Mouse (Mus musculus) embryonic stem cell, embryonic (primary cell): ENCODE data around the gene Krtdap.

Experiments
- CTCF ChIA-PET, 4 experiments: fragments of 300-600 bp in 2 of 4; fragments of 350-600 bp in 2 of 4; sonication (Branson Sonifier 250); formaldehyde crosslinking; loops; one replicate each; lab custom pipeline; 2022; ENCODE audit warnings: inconsistent platforms in 2 of 4; lab: Charles Lee
- POLR2A ChIA-PET, 4 experiments: fragments of 300-600 bp in 2 of 4; fragments of 350-600 bp in 2 of 4; sonication (Branson Sonifier 250); formaldehyde crosslinking; loops; one replicate each; lab custom pipeline; 2022; ENCODE audit warnings: antibody characterized with exemption in 4 of 4, inconsistent platforms in 1 of 4; lab: Charles Lee

The Krtdap gene

GRCm38 (mm10) chr7:30776104-30776503 lies 11.6 kb upstream of the Krtdap start:
- CTCF ChIA-PET, result interaction anchor here in 3 of 4 experiments (0.8 to 2.9 kb wide), 9 partner anchors 7 to 198 kb away, joined by 3 to 13 read pairs (median 6); partner anchors contain the start of genes Fam187b (in 1 of the 3) and Lsr (in 1 of the 3)
- POLR2A ChIA-PET, result interaction anchor here in 1 of 4 experiments (0.7 to 2.3 kb wide), 4 partner anchors 10 to 433 kb away, joined by 3 to 10 read pairs (median 4); partner anchors contain the start of gene Krtdap

- POLR2A ChIA-PET, result interaction anchor here in 3 of 4 experiments (0.5 to 2.3 kb wide), 11 partner anchors 10 to 812 kb away, joined by 3 to 10 read pairs (median 3); partner anchors contain the start of genes Haus5 (in 1 of the 3) and Krtdap (in 1 of the 3)
- CTCF ChIA-PET, result interaction anchor here (0.5 to 2.9 kb wide), 39 partner anchors 8 to 321 kb away, joined by 3 to 13 read pairs (median 4); partner anchors contain the start of genes Fam187b (in 1 of the 4), Gapdhs (in 1 of the 4), Krtdap (in 1 of the 4) and Lsr (in 1 of the 4)
Observed at GRCm38 (mm10) chr7:30777081-30777579, 10.6 kb upstream of the Krtdap start.

DNA sequence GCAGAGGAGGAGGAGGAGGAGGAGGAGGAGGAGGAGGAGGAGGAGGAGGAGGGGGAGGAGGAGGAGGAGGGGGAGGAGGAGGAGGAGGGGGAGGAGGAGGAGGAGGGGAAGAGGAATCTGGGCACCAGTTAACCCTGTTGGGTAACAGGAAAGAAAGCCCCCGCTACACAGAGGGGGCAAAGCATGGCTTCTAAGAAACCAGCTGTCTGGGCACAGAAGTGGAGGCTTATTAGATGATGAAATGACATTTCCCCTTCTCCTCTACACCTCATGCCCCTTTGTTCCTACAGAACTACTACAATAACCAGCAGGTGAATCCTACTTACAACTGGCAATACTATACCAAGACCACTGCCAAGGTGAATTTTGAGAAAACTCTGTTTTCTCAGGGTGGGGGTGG lies 9.8 kb upstream of the Krtdap start:
- POLR2A ChIA-PET, result interaction anchor here in 2 of 4 experiments (0.6 to 2.3 kb wide), 6 partner anchors 9 to 81 kb away, joined by 3 to 10 read pairs (median 3); partner anchors contain the start of gene Krtdap (in 1 of the 2)
- CTCF ChIA-PET, result interaction anchor here (0.6 to 2.9 kb wide), 25 partner anchors 8 to 287 kb away, joined by 3 to 13 read pairs (median 4); partner anchors contain the start of genes Fam187b (in 1 of the 4), Ffar3 (in 1 of the 4), Gapdhs (in 1 of the 4) and Krtdap (in 1 of the 4)

GRCm38 (mm10) chr7:30781792-30782191 lies 5.9 kb upstream of the Krtdap start:
- ChIA-PET CTCF (interaction anchor here (0.6 to 1.2 kb wide), 17 partner anchors 8 to 389 kb away, joined by 3 to 10 read pairs (median 3); no protein-coding TSS in a partner anchor), POLR2A (interaction anchor here in 1 of 4 experiments (0.6 to 0.8 kb wide), 2 partner anchors 11 to 240 kb away, joined by 3 read pairs; no protein-coding TSS in a partner anchor)

DNA sequence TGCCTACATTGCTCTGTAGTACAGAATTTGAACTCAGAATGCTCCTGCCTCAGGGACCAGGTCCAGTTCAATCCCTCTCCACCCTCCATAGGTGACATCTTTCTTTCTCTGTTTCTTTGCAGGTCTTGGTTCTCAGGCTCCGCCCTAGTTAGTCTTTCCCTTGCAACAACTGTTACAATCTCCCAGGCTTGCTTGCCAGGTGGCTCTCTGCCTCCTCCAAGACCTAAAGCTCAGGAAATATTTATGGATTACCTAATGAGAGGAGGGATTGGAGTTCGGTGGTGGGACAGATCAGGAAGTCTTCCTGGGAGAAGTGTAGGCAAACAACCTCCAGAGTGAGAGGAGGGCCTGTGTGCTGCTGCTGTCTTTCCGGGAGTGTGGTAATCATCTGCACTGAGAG lies 5.0 kb upstream of the Krtdap start:
- ChIA-PET CTCF (interaction anchor here (0.6 to 1.0 kb wide), 15 partner anchors 45 to 388 kb away, joined by 3 to 10 read pairs (median 3); no protein-coding TSS in a partner anchor), POLR2A (interaction anchor here in 1 of 4 experiments (0.8 kb wide), 1 partner anchor 12 kb away, joined by 3 read pairs; no protein-coding TSS in a partner anchor)

DNA sequence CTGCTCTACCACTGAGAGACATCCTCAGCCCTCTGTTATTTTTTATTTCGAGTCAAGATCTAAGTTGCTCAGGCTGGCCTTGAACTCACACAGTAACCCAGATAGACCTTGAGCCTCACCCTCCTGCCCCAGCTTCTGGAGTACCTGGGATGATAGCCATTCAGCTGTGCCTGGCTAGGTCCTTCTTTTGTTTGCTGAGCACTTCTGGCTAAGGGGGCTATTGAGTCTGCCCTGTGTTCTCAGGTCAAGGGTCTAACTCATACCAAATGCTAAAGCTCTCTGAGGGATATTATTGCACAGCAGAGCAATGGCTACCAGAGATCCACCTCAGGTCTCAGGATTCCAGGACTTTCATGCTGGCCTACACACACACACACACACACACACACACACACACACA lies 2.5 kb upstream of the Krtdap start:
- CTCF ChIA-PET, result interaction anchor here (0.6 to 2.1 kb wide), 12 partner anchors 8 to 313 kb away, joined by 3 to 11 read pairs (median 5); no protein-coding TSS in a partner anchor
- POLR2A ChIA-PET, result interaction anchor here (0.7 to 1.7 kb wide), 16 partner anchors 9 to 505 kb away, joined by 3 to 9 read pairs (median 3); partner anchors contain the start of genes Usf2 (in 2 of the 4), Thap8 (in 1 of the 4) and Wdr62 (in 1 of the 4)

DNA sequence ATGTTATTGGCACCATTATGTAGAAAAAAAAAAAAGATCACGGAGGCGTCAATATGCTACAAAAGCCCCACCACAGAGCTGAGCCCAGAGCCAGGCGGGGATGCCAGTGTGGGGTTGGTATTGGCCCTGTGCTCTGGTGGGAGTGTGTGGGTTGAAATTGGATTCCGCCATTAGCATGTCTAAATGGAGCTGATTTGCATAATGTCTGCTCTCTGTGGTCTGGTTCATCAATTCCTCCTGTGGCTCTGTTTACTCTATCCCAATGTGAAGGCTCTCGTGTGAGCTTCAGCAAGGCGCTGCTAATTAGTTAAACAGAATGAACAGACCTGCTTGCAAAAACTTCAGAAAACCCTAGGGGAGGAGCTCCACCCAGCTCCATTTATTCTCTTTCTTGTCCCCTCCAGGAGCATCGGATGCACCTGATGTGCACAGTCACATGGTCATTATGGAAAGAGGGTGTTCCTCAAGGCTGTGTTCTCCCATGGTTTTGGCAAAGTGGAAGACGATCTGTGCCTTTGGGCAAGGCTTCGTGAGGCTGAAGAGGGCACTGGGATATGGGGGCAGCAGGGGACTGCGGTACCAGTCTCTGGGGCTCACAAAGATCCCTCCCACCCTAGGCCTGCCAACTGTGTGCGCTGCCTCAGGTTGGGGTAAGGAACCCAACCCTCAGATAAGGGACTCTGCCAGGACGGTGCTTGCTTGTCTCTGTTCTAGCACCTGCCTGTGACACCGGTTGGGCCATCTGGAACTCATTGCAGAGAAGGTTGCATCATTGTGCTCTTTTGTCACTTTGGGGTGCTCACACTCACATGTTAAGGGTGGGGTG lies 1.8 kb upstream of the Krtdap start:
- ChIA-PET CTCF (interaction anchor here (0.6 to 2.2 kb wide), 17 partner anchors 9 to 312 kb away, joined by 3 to 11 read pairs (median 4); no protein-coding TSS in a partner anchor), POLR2A (interaction anchor here in 3 of 4 experiments (0.6 to 1.7 kb wide), 24 partner anchors 8 to 506 kb away, joined by 3 to 9 read pairs (median 3); partner anchors contain the start of genes Haus5 (in 1 of the 3), Thap8 (in 1 of the 3), Usf2 (in 1 of the 3) and Wdr62 (in 1 of the 3))

- CTCF ChIA-PET, result interaction anchor here in 1 of 4 experiments (0.7 to 1.9 kb wide), 4 partner anchors 9 to 478 kb away, joined by 3 to 4 read pairs (median 4); no protein-coding TSS in a partner anchor
- POLR2A ChIA-PET, result interaction anchor here in 3 of 4 experiments (0.6 to 1.0 kb wide), 3 partner anchors 13 to 383 kb away, joined by 3 to 7 read pairs (median 4); no protein-coding TSS in a partner anchor
Observed at GRCm38 (mm10) chr7:30790141-30790540, 2.4 kb downstream of the Krtdap start.

GRCm38 (mm10) chr7:30791921-30792320 lies 4.2 kb downstream of the Krtdap start:
- ChIA-PET CTCF (interaction anchor here (0.7 to 1.3 kb wide), 6 partner anchors 12 to 306 kb away, joined by 3 to 6 read pairs (median 5); no protein-coding TSS in a partner anchor), POLR2A (interaction anchor here in 2 of 4 experiments (0.6 to 1.3 kb wide), 4 partner anchors 12 to 548 kb away, joined by 3 to 5 read pairs (median 3); no protein-coding TSS in a partner anchor)

- CTCF ChIA-PET, result interaction anchor here in 2 of 4 experiments (0.6 to 1.5 kb wide), 4 partner anchors 11 to 65 kb away, joined by 3 to 6 read pairs (median 6); no protein-coding TSS in a partner anchor
- POLR2A ChIA-PET, result interaction anchor here in 3 of 4 experiments (0.6 to 2.0 kb wide), 5 partner anchors 8 to 242 kb away, joined by 3 to 6 read pairs (median 3); no protein-coding TSS in a partner anchor
Observed at GRCm38 (mm10) chr7:30794921-30795320, 7.2 kb downstream of the Krtdap start.

- ChIA-PET CTCF (interaction anchor here in 1 of 4 experiments (0.6 to 2.0 kb wide), 3 partner anchors 9 to 31 kb away, joined by 3 to 8 read pairs (median 3); no protein-coding TSS in a partner anchor), POLR2A (interaction anchor here in 1 of 4 experiments (0.6 to 1.2 kb wide), 2 partner anchors 9 to 25 kb away, joined by 3 read pairs; no protein-coding TSS in a partner anchor)
Observed at GRCm38 (mm10) chr7:30796790-30797189, 9.1 kb downstream of the Krtdap start.

DNA sequence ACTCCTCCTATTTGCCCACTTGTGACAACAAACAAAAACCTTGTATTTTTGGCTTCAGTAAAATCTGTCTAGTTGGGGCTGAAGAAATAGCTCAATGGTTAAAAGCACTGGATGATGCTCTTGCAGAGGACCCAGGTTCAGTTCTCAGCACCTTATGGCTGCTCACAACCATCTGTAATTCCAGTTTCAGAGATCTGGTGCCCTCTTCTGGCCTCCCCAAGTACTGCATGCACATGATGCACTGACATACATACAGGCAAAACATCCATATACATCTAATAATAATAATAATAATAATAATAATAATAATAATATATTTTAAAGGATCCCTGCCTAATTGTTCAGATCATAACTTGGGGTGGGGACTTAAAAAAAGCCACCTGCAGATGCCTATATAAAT lies 13.0 kb downstream of the Krtdap start:
- ChIA-PET POLR2A (no interaction called here), CTCF (interaction anchor here in 2 of 4 experiments (0.6 to 1.6 kb wide), 3 partner anchors 23 to 59 kb away, joined by 3 to 4 read pairs (median 4); no protein-coding TSS in a partner anchor)

GRCm38 (mm10) chr7:30803256-30803655 lies 15.6 kb downstream of the Krtdap start:
- CTCF ChIA-PET, result interaction anchor here (0.6 to 11.7 kb wide), 26 partner anchors 11 to 526 kb away, joined by 3 to 202 read pairs (median 4); partner anchors contain the start of genes Fam187b (in 3 of the 4), Lsr (in 3 of the 4) and Ffar1 (in 2 of the 4)

GRCm38 (mm10) chr7:30804026-30804715 lies 16.5 kb downstream of the Krtdap start:
- CTCF ChIA-PET, result interaction anchor here (0.6 to 11.7 kb wide), 29 partner anchors 12 to 367 kb away, joined by 3 to 202 read pairs (median 4); partner anchors contain the start of genes Fam187b (in 3 of the 4), Lsr (in 3 of the 4), Ffar1 (in 2 of the 4) and Pmis2 (in 1 of the 4)
- POLR2A ChIA-PET, result interaction anchor here (0.6 to 1.9 kb wide), 5 partner anchors 12 to 121 kb away, joined by 3 to 8 read pairs (median 4); partner anchors contain the start of gene Ffar1 (in 1 of the 4)

More at GRCm38 (mm10) chr7:30803256-30803655, 15.6 kb downstream of the Krtdap start:
- POLR2A ChIA-PET, result interaction anchor here in 3 of 4 experiments (0.6 to 1.8 kb wide), 4 partner anchors 13 to 120 kb away, joined by 3 to 4 read pairs (median 4); no protein-coding TSS in a partner anchor

DNA sequence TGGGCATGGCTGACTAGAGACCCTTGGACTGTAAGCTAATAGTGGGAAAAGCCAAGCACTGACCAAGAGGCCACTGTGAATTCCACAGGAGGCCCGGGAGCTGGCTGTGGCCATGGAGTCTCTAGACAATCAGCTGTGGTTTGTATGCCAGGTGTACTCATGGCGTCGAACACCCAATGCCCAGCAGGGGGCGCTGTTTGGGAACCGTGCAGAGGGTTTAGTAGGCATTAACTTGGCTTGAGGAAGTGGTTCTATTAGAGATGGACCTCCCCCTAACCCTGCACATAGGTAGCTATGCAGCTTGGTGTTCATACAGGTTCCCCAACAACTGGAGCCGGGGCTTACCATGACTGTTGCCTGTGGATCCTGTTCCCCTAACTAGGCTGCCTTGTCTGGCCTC lies 18.2 kb downstream of the Krtdap start:
- ChIA-PET CTCF (interaction anchor here (0.6 to 11.7 kb wide), 81 partner anchors 9 to 350 kb away, joined by 3 to 202 read pairs (median 4); partner anchors contain the start of genes Fam187b (in 3 of the 4), Ffar1 (in 2 of the 4), Ffar3 (in 2 of the 4) and Krtdap (in 2 of the 4)), POLR2A (interaction anchor here in 3 of 4 experiments (0.5 to 1.9 kb wide), 17 partner anchors 9 to 168 kb away, joined by 3 to 9 read pairs (median 3); partner anchors contain the start of genes Ffar1 (in 2 of the 3) and Fam187b (in 1 of the 3))
